Mouse (Mus musculus): ENCODE data around the gene Usp53.
"Not testable (repeated sequence)": the region's sequence is repeated elsewhere in the genome, so short reads cannot be mapped to it uniquely, and the experiment has no call there.

Usp53 gene

GRCm38 (mm10) chr3:122939215-122939614, 45.1 kb downstream of the Usp53 start:
- peak in 1 of 2 experiments; percentile 48 for DNase-seq

- DNase-seq, result not testable (repeated sequence)
Measured at GRCm38 (mm10) chr3:122937176-122937575, 47.1 kb downstream of the Usp53 start.

- DNase-seq, result no peak
Measured at GRCm38 (mm10) chr3:122932466-122932865, 51.8 kb downstream of the Usp53 start.

- DNase-seq, result peak; percentile 28 to 65
Measured at GRCm38 (mm10) chr3:122929723-122930122, 54.6 kb downstream of the Usp53 start.

- DNase-seq, result peak; percentile 94 to 97
Measured at GRCm38 (mm10) chr3:122924009-122924914, 60.0 kb downstream of the Usp53 start, which contains the start of gene 1810037I17Rik. Gene 1810037I17Rik (plus strand): TSS chr3:122924203.

- DNase-seq, result no peak
Measured at GRCm38 (mm10) chr3:122923147-122923546, 61.2 kb downstream of the Usp53 start.

GRCm38 (mm10) chr3:122921676-122922527, 62.4 kb downstream of the Usp53 start:
- no peak for DNase-seq

- DNase-seq, result no peak
Measured at GRCm38 (mm10) chr3:122920572-122921435, 63.5 kb downstream of the Usp53 start.

GRCm38 (mm10) chr3:122919260-122919659, 65.0 kb downstream of the Usp53 start, which contains the start of gene Gm10959:
Gene Gm10959 (minus strand): TSS chr3:122919360.
- DNase-seq, result no peak

GRCm38 (mm10) chr3:122918672-122919071, 65.6 kb downstream of the Usp53 start:
- no peak for DNase-seq

- no peak for DNase-seq
Measured at GRCm38 (mm10) chr3:122916191-122916680, 68.1 kb downstream of the Usp53 start.

- no peak for DNase-seq
Measured at GRCm38 (mm10) chr3:122915493-122915892, 68.8 kb downstream of the Usp53 start.

- DNase-seq, result no peak
Measured at GRCm38 (mm10) chr3:122907841-122908240, 76.5 kb downstream of the Usp53 start.

GRCm38 (mm10) chr3:122903746-122904433, 80.4 kb downstream of the Usp53 start:
- DNase-seq, result peak; percentile 44 to 64

- DNase-seq, result no peak
Measured at GRCm38 (mm10) chr3:122898254-122898653, 86.1 kb downstream of the Usp53 start.

- DNase-seq, result no peak
Measured at GRCm38 (mm10) chr3:122895189-122895731, 89.0 kb downstream of the Usp53 start.

GRCm38 (mm10) chr3:122894772-122895171, 89.5 kb downstream of the Usp53 start, which contains the start of gene Fabp2:
Gene Fabp2 (plus strand): TSS chr3:122895072.
- no peak for DNase-seq

GRCm38 (mm10) chr3:122888371-122888819, 95.9 kb downstream of the Usp53 start:
- DNase-seq, result no peak

- no peak for DNase-seq
Measured at GRCm38 (mm10) chr3:122887505-122888301, 96.6 kb downstream of the Usp53 start.
